Mouse (Mus musculus) lung, postnatal 0 days (tissue): ENCODE data around the gene Tubgcp2. TPM values are rescaled to one million over a fixed set of nuclear protein-coding genes. Genes with fewer than 3 reads are reported as not detected.

ENCODE experiments used
- ATAC-seq: fragments of 200-750 bp; cut with Nextera tagmentation; 2 replicates; pipeline ENCODE4 v1.8.0; 2017; ENCODE audit warnings: moderate library complexity
- DNase-seq: peaks from one replicate; pipeline ENCODE4 v3.0.0-alpha.2; 2016; ENCODE audit warnings: low spot score
- H3K27ac ChIP-seq: fragments of 300-500 bp; sonication (generic); 2 replicates; pipeline ENCODE4 v1.5.1; 2014; ENCODE audit warnings: antibody characterized with exemption, mild to moderate bottlenecking, low read length, mixed read lengths
- H3K27me3 ChIP-seq: fragments of 300-500 bp; sonication (generic); replicated peaks from 2 replicates; pipeline ENCODE4 v1.6.1; 2014; ENCODE audit warnings: low read length, mixed read lengths; ENCODE audit not compliant: insufficient read depth
- H3K36me3 ChIP-seq: fragments of 300-500 bp; sonication (generic); 2 replicates; pipeline ENCODE4 v1.6.1; 2014; ENCODE audit warnings: low read length, mixed read lengths; ENCODE audit not compliant: insufficient read depth
- H3K4me1 ChIP-seq: fragments of 300-500 bp; sonication (generic); 2 replicates; pipeline ENCODE4 v1.6.1; 2014; ENCODE audit warnings: antibody characterized with exemption, low read depth, low read length, mixed read lengths; ENCODE audit not compliant: insufficient read depth
- H3K4me2 ChIP-seq: fragments of 300-500 bp; sonication (generic); replicated peaks from 2 replicates; pipeline ENCODE4 v1.6.1; 2014; ENCODE audit warnings: low read depth, mild to moderate bottlenecking, low read length, moderate library complexity, mixed read lengths
- H3K4me3 ChIP-seq: fragments of 300-500 bp; sonication (generic); 2 replicates; pipeline ENCODE4 v1.5.1; 2014; ENCODE audit warnings: low read depth, low read length
- H3K9ac ChIP-seq: fragments of 300-500 bp; sonication (generic); replicated peaks from 2 replicates; pipeline ENCODE4 v1.6.1; 2014; ENCODE audit warnings: low read depth, mild to moderate bottlenecking
- H3K9me3 ChIP-seq: fragments of 300-500 bp; sonication (generic); 2 replicates; pipeline ENCODE4 v1.6.1; 2016; ENCODE audit warnings: low read length, mixed read lengths
- CTCF ChIP-seq: IDR thresholded peaks from 2 replicates; pipeline ENCODE4 v1.5.1; 2016; ENCODE audit warnings: antibody characterized with exemption, mild to moderate bottlenecking
- EP300 ChIP-seq: IDR thresholded peaks from 2 replicates; pipeline ENCODE4 v1.6.1; 2016; ENCODE audit warnings: antibody characterized with exemption, mild to moderate bottlenecking, control low read depth
- WGBS: fragments of 180-500 bp; shearing (Covaris S2); extraction: QIAGEN DNeasy Blood & Tissue Kit; methylation state at CpG from one replicate; pipeline ENCODE4 v1.1.7; 2014; 5-methylcytosine and 5-hydroxymethylcytosine counted together
- polyA plus RNA-seq: library from polyadenylated mRNA; unstranded; fragments of >200 nt; fragmentation: Nextera tagmentation; extraction: Ambion mirVana; gene quantifications from 2 replicates; pipeline ENCODE4 v1.2.1, GENCODE M21; 2015

The Tubgcp2 gene
- polyA plus RNA-seq, 1 experiment from 2014 or later = 20.8 TPM

DNA sequence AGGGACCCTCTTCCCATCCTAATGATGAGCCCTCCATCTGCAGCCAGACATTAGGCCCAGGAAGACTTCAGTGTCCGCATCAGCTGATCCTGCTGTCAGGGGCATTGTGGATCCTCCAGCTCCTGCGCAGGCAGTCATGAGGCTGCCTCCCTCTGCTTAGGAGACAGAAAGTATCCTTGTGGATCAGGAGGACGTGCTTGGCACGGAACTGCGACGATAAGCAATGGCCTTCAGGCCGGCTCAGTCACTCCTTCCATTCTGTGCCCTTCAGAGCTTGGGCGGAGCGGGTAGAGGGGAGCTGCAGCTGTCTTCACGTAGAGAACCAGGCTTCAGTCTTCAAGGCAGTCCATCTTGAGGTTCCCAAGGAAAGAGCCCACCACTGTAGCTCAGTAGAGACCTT is 75.3 kb downstream of the Tubgcp2 start:
- ATAC-seq (no peak), DNase-seq (no peak)
- Histone ChIP-seq H3K9me3 (no peaks in the 10 kb centered on the region), H3K4me2 (no peak overlapping the region), H3K9ac (no peak overlapping the region), H3K27me3 (no peaks in the 10 kb centered on the region), H3K36me3 (no peaks in the 10 kb centered on the region), H3K4me3 (no peak overlapping the region), H3K27ac (no peak overlapping the region), H3K4me1 (no peaks in the 10 kb centered on the region)
- TF ChIP-seq CTCF (no peak), EP300 (no peak)
- WGBS = 82% methylated on average over 10 of the region's 10 CpGs

- no peak overlapping the region for H3K9ac ChIP-seq
- 13% methylated on average over 11 of the region's 11 CpGs for WGBS
- no peak for ATAC-seq
Observed at GRCm38 (mm10) chr7:139957958-139958357, 78.5 kb downstream of the Tubgcp2 start.

GRCm38 (mm10) chr7:139957437-139957836 is 79.0 kb downstream of the Tubgcp2 start:
- no peak overlapping the region for H3K27ac ChIP-seq
- no peaks in the 10 kb centered on the region for H3K4me1 ChIP-seq
- H3K9ac ChIP-seq = no peak overlapping the region
- no peak overlapping the region for H3K4me2 ChIP-seq
- no peaks in the 10 kb centered on the region for H3K9me3 ChIP-seq
- H3K27me3 ChIP-seq = no peaks in the 10 kb centered on the region
- DNase-seq = peak; percentile 19
- H3K36me3 ChIP-seq = no peaks in the 10 kb centered on the region
- TF ChIP-seq CTCF (no peak), EP300 (no peak)
- WGBS = 40% methylated on average over 11 of the region's 11 CpGs
- no peak overlapping the region for H3K4me3 ChIP-seq
- ATAC-seq = no peak; the same call in 1 of the 2 replicates

More at GRCm38 (mm10) chr7:139957958-139958357, 78.5 kb downstream of the Tubgcp2 start:
- Histone ChIP-seq H3K27ac (no peak overlapping the region), H3K4me1 (no peaks in the 10 kb centered on the region), H3K27me3 (no peaks in the 10 kb centered on the region), H3K36me3 (no peaks in the 10 kb centered on the region), H3K4me3 (no peak overlapping the region), H3K4me2 (no peak overlapping the region), H3K9me3 (no peaks in the 10 kb centered on the region)
- TF ChIP-seq CTCF (no peak), EP300 (no peak)
- DNase-seq = no peak

GRCm38 (mm10) chr7:139956658-139957057 is 79.8 kb downstream of the Tubgcp2 start:
- TF ChIP-seq CTCF (no peak), EP300 (no peak)
- no peaks in the 10 kb centered on the region for H3K9me3 ChIP-seq
- WGBS = 68% methylated on average over 3 of the region's 3 CpGs
- no peaks in the 10 kb centered on the region for H3K4me1 ChIP-seq
- H3K36me3 ChIP-seq = no peaks in the 10 kb centered on the region
- no peak overlapping the region for H3K27ac ChIP-seq
- no peak overlapping the region for H3K9ac ChIP-seq
- ATAC-seq (no peak), DNase-seq (no peak)
- no peaks in the 10 kb centered on the region for H3K27me3 ChIP-seq
- H3K4me2 ChIP-seq = no peak overlapping the region
- H3K4me3 ChIP-seq = no peak overlapping the region

DNA sequence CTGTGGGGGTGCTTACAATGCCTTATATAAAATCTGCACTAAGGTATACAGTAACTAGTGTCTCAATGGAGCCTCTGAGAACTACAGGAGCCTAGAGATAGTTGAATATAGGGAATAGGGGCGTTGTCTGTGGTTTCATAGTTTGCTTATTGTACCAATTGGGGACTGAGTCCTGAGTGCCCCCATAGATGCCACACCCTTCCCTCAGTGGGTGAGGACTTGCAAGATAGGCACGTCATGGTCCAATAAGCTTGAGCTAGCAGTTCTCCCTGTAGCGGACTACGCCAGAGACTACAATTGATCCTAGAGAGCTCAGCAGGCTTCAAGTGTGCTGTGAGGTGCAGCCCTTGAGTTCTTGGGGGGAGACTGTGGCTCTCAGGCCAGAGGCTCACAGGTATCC is 81.0 kb downstream of the Tubgcp2 start:
- Histone ChIP-seq H3K4me3 (no peak overlapping the region), H3K9ac (no peak overlapping the region), H3K4me1 (no peaks in the 10 kb centered on the region), H3K27me3 (no peaks in the 10 kb centered on the region), H3K27ac (no peak overlapping the region), H3K4me2 (no peak overlapping the region), H3K36me3 (no peaks in the 10 kb centered on the region), H3K9me3 (no peaks in the 10 kb centered on the region)
- WGBS = 88% methylated on average over 4 of the region's 4 CpGs
- DNase-seq (no peak), ATAC-seq (no peak)
- TF ChIP-seq CTCF = no peak
- TF ChIP-seq EP300 = no peak

GRCm38 (mm10) chr7:139951991-139952633 is 84.4 kb downstream of the Tubgcp2 start:
- H3K36me3 ChIP-seq = no peaks in the 10 kb centered on the region
- H3K4me1 ChIP-seq = no peaks in the 10 kb centered on the region
- H3K9me3 ChIP-seq = no peaks in the 10 kb centered on the region
- no peak overlapping the region for H3K4me3 ChIP-seq
- no peak for ATAC-seq
- H3K4me2 ChIP-seq = no peak overlapping the region
- DNase-seq = no peak
- no peak overlapping the region for H3K9ac ChIP-seq
- H3K27me3 ChIP-seq = no peaks in the 10 kb centered on the region
- no peak overlapping the region for H3K27ac ChIP-seq
- TF ChIP-seq CTCF (no peak), EP300 (no peak)
- WGBS = 63% methylated on average over 6 of the region's 6 CpGs

DNA sequence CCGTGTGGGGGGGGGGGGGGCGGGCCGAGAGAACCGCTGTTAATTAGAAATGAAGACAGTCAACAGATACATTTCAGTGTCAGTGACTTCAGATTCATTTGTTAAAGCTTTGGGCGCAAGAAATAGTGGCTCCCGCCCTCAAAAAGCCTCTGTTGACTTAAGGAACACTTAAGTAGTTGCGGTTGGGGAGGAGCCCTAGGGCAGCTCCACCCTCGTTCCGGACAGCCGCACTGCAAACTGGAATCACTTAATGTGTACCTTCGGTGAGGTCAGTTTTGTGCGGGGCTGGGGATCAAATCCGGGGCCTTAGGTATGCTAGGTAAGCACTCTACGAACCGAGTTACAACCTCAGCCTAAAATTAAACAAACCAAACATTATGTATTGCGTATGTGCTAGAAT is 85.4 kb downstream of the Tubgcp2 start:
- Histone ChIP-seq H3K36me3 (no peaks in the 10 kb centered on the region), H3K4me3 (peak overlapping the region; percentile 61), H3K9ac (no peak overlapping the region), H3K9me3 (no peaks in the 10 kb centered on the region), H3K27me3 (no peaks in the 10 kb centered on the region; the same call in 1 of the 2 replicates), H3K4me2 (peak overlapping the region; percentile 89), H3K27ac (peak overlapping the region; percentile 47; the same call in 1 of the 2 replicates), H3K4me1 (no peaks in the 10 kb centered on the region)
- no peak for TF ChIP-seq CTCF
- TF ChIP-seq EP300 = no peak
- peak; percentile 78 for DNase-seq
- peak; percentile 62 for ATAC-seq
- 3% methylated on average over 16 of the region's 16 CpGs for WGBS
